ENCODE assay signal across 21 mouse cellular contexts in the genomic region with DNA sequence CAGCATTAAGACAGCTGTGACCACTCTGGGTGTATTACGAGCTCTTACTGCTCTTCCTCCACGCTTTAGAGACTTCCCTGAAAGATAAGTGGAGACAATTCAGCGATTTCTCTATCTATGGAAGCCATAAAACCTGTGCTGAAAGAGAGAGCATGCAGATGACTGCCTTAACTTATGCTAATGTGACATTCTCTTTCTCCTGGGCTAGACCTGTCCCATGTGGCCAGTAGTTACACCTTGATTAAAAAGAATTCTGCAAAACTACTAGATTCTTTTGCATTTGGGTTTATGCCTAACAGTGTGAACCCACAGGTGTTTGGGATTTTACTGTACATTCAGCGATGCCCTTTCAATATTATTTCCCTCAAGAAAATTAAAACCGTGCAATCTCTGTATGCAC.
A peak's percentile ranks its signal among the peaks of the same experiment; 100 is the strongest.
DNase-seq lines count a peak whose midpoint lies in the region; ATAC-seq lines count a peak whose summit lies in the region.
"Had no signal": no experiment of that assay in that cellular context is flagged by ENCODE, and none has a peak within 500 bp of the region (broad histone marks: within the 10 kb centered on the region; RNA-seq: fewer than 3 reads in every experiment).

No protein-coding gene starts in this region.

- WGBS in midbrain, embryonic 11.5 days = 88% methylated on average over 5 of the region's 5 CpGs
- 81% methylated on average over 5 of the region's 5 CpGs for WGBS in midbrain, embryonic 16.5 days
- 47% methylated on average over 5 of the region's 5 CpGs for WGBS in neural tube, embryonic 13.5 days
- 52% methylated on average over 5 of the region's 5 CpGs for WGBS in neural tube, embryonic 14.5 days
- 49% methylated on average over 5 of the region's 5 CpGs for WGBS in neural tube, embryonic 15.5 days
- 66% methylated on average over 5 of the region's 5 CpGs for WGBS in kidney, embryonic 16.5 days

- no peaks in the 10 kb centered on the region for H3K36me3 ChIP-seq in midbrain, embryonic 11.5 days (ENCODE audit: control insufficient read depth, insufficient read depth, low read length)
- H3K36me3 ChIP-seq in midbrain, embryonic 16.5 days (ENCODE audit: control insufficient read depth, insufficient read depth, low read length) = no peaks in the 10 kb centered on the region
- no peaks in the 10 kb centered on the region for H3K36me3 ChIP-seq in neural tube, embryonic 13.5 days
- H3K36me3 ChIP-seq in neural tube, embryonic 14.5 days (ENCODE audit: control insufficient read depth, insufficient read depth, low read length) = no peaks in the 10 kb centered on the region
- peaks cover 3% of the 10 kb centered on the region; the same call in 1 of the 2 replicates for H3K36me3 ChIP-seq in neural tube, embryonic 15.5 days
- H3K36me3 ChIP-seq in kidney, embryonic 16.5 days (ENCODE audit: insufficient read depth, low read length) = no peaks in the 10 kb centered on the region
- H3K36me3 ChIP-seq: G1E had no signal

- H3K9me3 ChIP-seq in midbrain, embryonic 11.5 days (ENCODE audit: control insufficient read depth, low read length) = no peaks in the 10 kb centered on the region
- no peaks in the 10 kb centered on the region for H3K9me3 ChIP-seq in midbrain, embryonic 16.5 days (replicated peaks; ENCODE audit: control insufficient read depth, low read length, poor library complexity, severe bottlenecking)
- H3K9me3 ChIP-seq in neural tube, embryonic 13.5 days = no peaks in the 10 kb centered on the region
- no peaks in the 10 kb centered on the region for H3K9me3 ChIP-seq in neural tube, embryonic 14.5 days (ENCODE audit: control insufficient read depth, low read length)
- H3K9me3 ChIP-seq in neural tube, embryonic 15.5 days (replicated peaks) = no peaks in the 10 kb centered on the region
- H3K9me3 ChIP-seq in kidney, embryonic 16.5 days (ENCODE audit: low read length) = no peaks in the 10 kb centered on the region
- H3K9me3 ChIP-seq: G1E had no signal

- no peaks in the 10 kb centered on the region for H3K4me1 ChIP-seq in midbrain, embryonic 11.5 days (ENCODE audit: control insufficient read depth, insufficient read depth, low read length)
- no peaks in the 10 kb centered on the region for H3K4me1 ChIP-seq in midbrain, embryonic 16.5 days (ENCODE audit: control insufficient read depth, insufficient read depth, low read length)
- H3K4me1 ChIP-seq in neural tube, embryonic 13.5 days (replicated peaks) = peaks cover 22% of the 10 kb centered on the region
- no peaks in the 10 kb centered on the region for H3K4me1 ChIP-seq in neural tube, embryonic 14.5 days (ENCODE audit: control insufficient read depth, insufficient read depth, low read length)
- peaks cover 10% of the 10 kb centered on the region for H3K4me1 ChIP-seq in neural tube, embryonic 15.5 days
- H3K4me1 ChIP-seq in kidney, embryonic 16.5 days (ENCODE audit: insufficient read depth, low read length) = peaks cover 5% of the 10 kb centered on the region; the same call in 1 of the 2 replicates

- no peak overlapping the region for H3K9ac ChIP-seq in midbrain, embryonic 11.5 days (ENCODE audit: low read length)
- no peak overlapping the region for H3K9ac ChIP-seq in midbrain, embryonic 16.5 days (ENCODE audit: low read depth, low read length)
- no peak overlapping the region for H3K9ac ChIP-seq in neural tube, embryonic 13.5 days
- H3K9ac ChIP-seq in neural tube, embryonic 14.5 days (replicated peaks; ENCODE audit: low read depth, low read length) = no peak overlapping the region
- no peak overlapping the region for H3K9ac ChIP-seq in neural tube, embryonic 15.5 days (replicated peaks)
- no peak overlapping the region for H3K9ac ChIP-seq in kidney, embryonic 16.5 days (replicated peaks; ENCODE audit: low read length)

- H3K27me3 ChIP-seq in midbrain, embryonic 11.5 days (ENCODE audit: control insufficient read depth, insufficient read depth, low read length) = no peaks in the 10 kb centered on the region
- H3K27me3 ChIP-seq in midbrain, embryonic 16.5 days (ENCODE audit: control insufficient read depth, insufficient read depth, low read depth, low read length) = no peaks in the 10 kb centered on the region
- H3K27me3 ChIP-seq in neural tube, embryonic 13.5 days = no peaks in the 10 kb centered on the region
- no peaks in the 10 kb centered on the region for H3K27me3 ChIP-seq in neural tube, embryonic 14.5 days (ENCODE audit: control insufficient read depth, insufficient read depth, low read length)
- no peaks in the 10 kb centered on the region for H3K27me3 ChIP-seq in neural tube, embryonic 15.5 days (replicated peaks)
- no peaks in the 10 kb centered on the region for H3K27me3 ChIP-seq in kidney, embryonic 16.5 days (ENCODE audit: insufficient read depth, low read length)

- no peak overlapping the region for H3K4me3 ChIP-seq in midbrain, embryonic 11.5 days (ENCODE audit: low read depth, low read length)
- no peak overlapping the region for H3K4me3 ChIP-seq in midbrain, embryonic 16.5 days (ENCODE audit: low read depth, low read length)
- H3K4me3 ChIP-seq in neural tube, embryonic 13.5 days = no peak overlapping the region
- H3K4me3 ChIP-seq in neural tube, embryonic 14.5 days (ENCODE audit: low read depth, low read length) = no peak overlapping the region
- H3K4me3 ChIP-seq in neural tube, embryonic 15.5 days (replicated peaks) = no peak overlapping the region
- H3K4me3 ChIP-seq in kidney, embryonic 16.5 days (ENCODE audit: low read length) = no peak overlapping the region

- H3K4me2 ChIP-seq in midbrain, embryonic 11.5 days = no peak overlapping the region
- no peak overlapping the region for H3K4me2 ChIP-seq in midbrain, embryonic 16.5 days (ENCODE audit: low read length)
- no peak overlapping the region for H3K4me2 ChIP-seq in neural tube, embryonic 13.5 days
- no peak overlapping the region for H3K4me2 ChIP-seq in neural tube, embryonic 14.5 days (ENCODE audit: low read depth, low read length)
- no peak overlapping the region for H3K4me2 ChIP-seq in neural tube, embryonic 15.5 days
- H3K4me2 ChIP-seq in kidney, embryonic 16.5 days (replicated peaks; ENCODE audit: low read depth, low read length) = no peak overlapping the region

- peak; percentile 80 for DNase-seq in midbrain, embryonic 11.5 days (ENCODE audit: low spot score, missing footprints)
- no peak for DNase-seq in neural tube, embryonic 10.5 days (ENCODE audit: extremely low spot score, low spot score)
- DNase-seq in lung, adult 18-20 months = no peak
- DNase-seq: adrenal gland, adult 2 months; adrenal gland, adult 8-10 months; adrenal gland, postnatal 10 days; adrenal gland, postnatal 14 days; adrenal gland, postnatal 25 days; adrenal gland, postnatal 36 days; B cell, adult 2 months; cerebellum, adult 11 months; cerebellum, adult 11-12 months had no signal

- H3K27ac ChIP-seq in midbrain, embryonic 11.5 days (ENCODE audit: low read depth, low read length) = no peak overlapping the region
- H3K27ac ChIP-seq in midbrain, embryonic 16.5 days (ENCODE audit: low read length) = no peak overlapping the region
- no peak overlapping the region for H3K27ac ChIP-seq in neural tube, embryonic 13.5 days (replicated peaks)
- H3K27ac ChIP-seq in neural tube, embryonic 14.5 days (ENCODE audit: low read depth, low read length) = no peak overlapping the region
- peak overlapping the region; percentile 6; the same call in 1 of the 2 replicates for H3K27ac ChIP-seq in neural tube, embryonic 15.5 days (replicated peaks)
- no peak overlapping the region for H3K27ac ChIP-seq in kidney, embryonic 16.5 days (ENCODE audit: low read length)

- no peak for ATAC-seq in midbrain, embryonic 11.5 days (ENCODE audit: low FRiP score)
- no peak for ATAC-seq in midbrain, embryonic 16.5 days
- peak; percentile 63; the same call in 1 of the 2 replicates for ATAC-seq in neural tube, embryonic 13.5 days (ENCODE audit: low read depth)
- ATAC-seq in neural tube, embryonic 14.5 days (ENCODE audit: low read depth) = peak; percentile 24; the same call in 1 of the 2 replicates
- no peak for ATAC-seq in neural tube, embryonic 15.5 days (ENCODE audit: low FRiP score)
- no peak for ATAC-seq in kidney, embryonic 16.5 days (ENCODE audit: low FRiP score, low TSS enrichment)
- ATAC-seq: activated CD4-positive, CD25-positive, alpha-beta regulatory T cell, adult 4 months; CD4-positive, CD25-positive, alpha-beta regulatory T cell, adult 4 months; Patski had no signal

Comparison
In these comparisons a context has a peak if more than half of its experiments do, and no peak if none do; other contexts are left out.
1. ATAC-seq: peak in neural tube, embryonic 13.5 days (single experiment) and neural tube, embryonic 14.5 days (single experiment); none in midbrain, embryonic 11.5 days (single experiment), midbrain, embryonic 16.5 days (single experiment), neural tube, embryonic 15.5 days (single experiment) and kidney, embryonic 16.5 days (single experiment).